ENCODE assay signal across 18 mouse cellular contexts in the genomic region with DNA sequence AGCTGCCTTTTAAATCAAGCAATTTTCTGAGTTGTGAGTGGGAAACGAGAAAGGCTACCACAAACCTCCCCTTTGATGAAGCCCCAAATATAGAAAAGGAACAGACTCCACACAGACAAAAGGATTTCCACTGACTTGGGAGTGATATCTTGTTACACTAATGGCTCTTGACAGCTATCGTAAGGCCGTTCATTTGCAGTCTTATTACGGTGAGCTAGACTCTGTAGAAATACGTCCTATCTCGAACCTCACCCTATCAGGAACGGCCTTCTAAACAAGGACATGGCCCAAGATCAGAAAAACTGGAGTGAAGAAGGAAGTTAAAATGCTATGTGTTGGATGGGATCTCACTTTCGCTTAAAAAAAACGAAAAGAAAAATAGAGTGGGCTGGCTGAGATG.
"Had no signal": no experiment of that assay in that cellular context is flagged by ENCODE, and none has a peak within 500 bp of the region (broad histone marks: within the 10 kb centered on the region; RNA-seq: fewer than 3 reads in every experiment).

No protein-coding gene starts in this region.

- H3K9ac ChIP-seq: lung, embryonic 14.5 days; midbrain, embryonic 12.5 days; neural tube, embryonic 13.5 days; neural tube, embryonic 15.5 days; stomach, embryonic 15.5 days had no signal

- H3K4me2 ChIP-seq: lung, embryonic 14.5 days; midbrain, embryonic 12.5 days; neural tube, embryonic 13.5 days; neural tube, embryonic 15.5 days; stomach, embryonic 15.5 days had no signal

- H3K4me1 ChIP-seq: midbrain, embryonic 10.5 days; neural tube, embryonic 15.5 days; stomach, embryonic 15.5 days had no signal

- DNase-seq: lung, adult 18-20 months; lung, embryonic 14.5 days; lung, postnatal 10 days; lung, postnatal 4 days; midbrain, embryonic 14.5 days; right cerebral cortex, adult 18-20 months; right cerebral cortex, postnatal 25 days; thymus, adult 2 months; thymus, postnatal 25 days; thymus, postnatal 4 days had no signal

- ATAC-seq: midbrain, embryonic 16.5 days had no signal

- H3K9me3 ChIP-seq: midbrain, embryonic 10.5 days; midbrain, embryonic 12.5 days; neural tube, embryonic 13.5 days; neural tube, embryonic 15.5 days; stomach, embryonic 15.5 days had no signal

- H3K36me3 ChIP-seq: midbrain, embryonic 10.5 days; midbrain, embryonic 12.5 days; neural tube, embryonic 13.5 days; neural tube, embryonic 15.5 days; stomach, embryonic 15.5 days had no signal

- H3K27me3 ChIP-seq: neural tube, embryonic 13.5 days; neural tube, embryonic 15.5 days; stomach, embryonic 15.5 days had no signal

- H3K4me3 ChIP-seq: midbrain, embryonic 10.5 days; midbrain, embryonic 12.5 days; myocyte; neural tube, embryonic 13.5 days; neural tube, embryonic 15.5 days; stomach, embryonic 15.5 days had no signal

- H3K27ac ChIP-seq: midbrain, embryonic 10.5 days; midbrain, embryonic 12.5 days; neural tube, embryonic 13.5 days; neural tube, embryonic 15.5 days; stomach, embryonic 15.5 days; stomach, postnatal 0 days had no signal
